Mouse (Mus musculus) olfactory bulb, adult 2 months (tissue): ENCODE data around the gene Troap.

Experiments
- CTCF ChIP-seq: fragments of 200-500 bp; IDR thresholded peaks from 2 replicates; pipeline ENCODE4 v1.5.1; 2012; ENCODE audit warnings: low read depth, mild to moderate bottlenecking, low read length, moderate library complexity; ENCODE audit not compliant: insufficient read depth
- POLR2A ChIP-seq: fragments of 200-500 bp; IDR thresholded peaks from 2 replicates; pipeline ENCODE4 v1.6.1; 2012; ENCODE audit warnings: mild to moderate bottlenecking, low read depth, low read length, moderate library complexity; ENCODE audit not compliant: insufficient read depth

- TF ChIP-seq CTCF: no peak
- no peak for TF ChIP-seq POLR2A
Observed at GRCm38 (mm10) chr15:99038025-99038424, 36.4 kb upstream of the Troap start.
